Mouse (Mus musculus): ENCODE data around the gene Dab1. TPM values are rescaled to one million over a fixed set of nuclear protein-coding genes. Genes with fewer than 3 reads are reported as not detected.
A peak's percentile ranks its signal among the peaks of the same experiment; 100 is the strongest.

The Dab1 gene
- total and polyA plus RNA-seq, 2 experiments from 2014 or later = 47.9 to 109 TPM

- Histone ChIP-seq H3K4me2 (ENCODE audit: low read depth, low read length, poor library complexity, severe bottlenecking) (0 out of 2 replicates have a peak overlapping the region, but pooled peaks have one; percentile 1), H3K9ac (replicated peaks; ENCODE audit: low read length, poor library complexity, severe bottlenecking) (no peak overlapping the region), H3K36me3 (ENCODE audit: insufficient read depth, low read length) (no peaks in the 10 kb centered on the region), H3K27ac (ENCODE audit: low read depth, low read length) (no peak overlapping the region), H3K27me3 (ENCODE audit: insufficient read depth, low read length) (no peaks in the 10 kb centered on the region), H3K4me1 (ENCODE audit: insufficient read depth, low read length) (no peaks in the 10 kb centered on the region; the same call in 1 of the 2 replicates), H3K9me3 (ENCODE audit: low read length) (no peaks in the 10 kb centered on the region), H3K4me3 (ENCODE audit: low read depth, low read length) (no peak overlapping the region)
- no peak for TF ChIP-seq CTCF (IDR thresholded peaks at IDR 0.05)
- ATAC-seq (ENCODE audit: low FRiP score) (no peak), DNase-seq (ENCODE audit: low spot score) (no peak)
- WGBS = 78% methylated on average over 8 of the region's 8 CpGs
Observed at GRCm38 (mm10) chr4:104371136-104371535, 752.0 kb downstream of the Dab1 start.

- ATAC-seq (ENCODE audit: low FRiP score) (no peak), DNase-seq (ENCODE audit: low spot score) (no peak)
- no peak for TF ChIP-seq CTCF (IDR thresholded peaks at IDR 0.05)
- H3K4me2 ChIP-seq (ENCODE audit: low read depth, low read length, poor library complexity, severe bottlenecking) = no peak overlapping the region
- no peak overlapping the region for H3K27ac ChIP-seq (ENCODE audit: low read depth, low read length)
- no peaks in the 10 kb centered on the region for H3K9me3 ChIP-seq (ENCODE audit: low read length)
- no peaks in the 10 kb centered on the region; the same call in 1 of the 2 replicates for H3K4me1 ChIP-seq (ENCODE audit: insufficient read depth, low read length)
- H3K36me3 ChIP-seq (ENCODE audit: insufficient read depth, low read length) = no peaks in the 10 kb centered on the region
- no peak overlapping the region for H3K9ac ChIP-seq (replicated peaks; ENCODE audit: low read length, poor library complexity, severe bottlenecking)
- WGBS = 89% methylated on average over 1 of the region's 1 CpGs
- no peak overlapping the region for H3K4me3 ChIP-seq (ENCODE audit: low read depth, low read length)
- H3K27me3 ChIP-seq (ENCODE audit: insufficient read depth, low read length) = no peaks in the 10 kb centered on the region
Observed at GRCm38 (mm10) chr4:104374191-104374590, 755.0 kb downstream of the Dab1 start.

- Histone ChIP-seq H3K36me3 (ENCODE audit: insufficient read depth, low read length) (no peaks in the 10 kb centered on the region), H3K4me1 (ENCODE audit: insufficient read depth, low read length) (no peaks in the 10 kb centered on the region; the same call in 1 of the 2 replicates), H3K27me3 (ENCODE audit: insufficient read depth, low read length) (no peaks in the 10 kb centered on the region), H3K27ac (ENCODE audit: low read depth, low read length) (no peak overlapping the region; the same call in 1 of the 2 replicates), H3K9me3 (ENCODE audit: low read length) (no peaks in the 10 kb centered on the region), H3K4me3 (ENCODE audit: low read depth, low read length) (no peak overlapping the region), H3K9ac (replicated peaks; ENCODE audit: low read length, poor library complexity, severe bottlenecking) (no peak overlapping the region), H3K4me2 (ENCODE audit: low read depth, low read length, poor library complexity, severe bottlenecking) (no peak overlapping the region)
- ATAC-seq (ENCODE audit: low FRiP score) (no peak), DNase-seq (ENCODE audit: low spot score) (peak; percentile 36)
- no peak for TF ChIP-seq CTCF (IDR thresholded peaks at IDR 0.05)
- WGBS = 35% methylated on average over 7 of the region's 7 CpGs
Observed at GRCm38 (mm10) chr4:104384704-104385103, 765.5 kb downstream of the Dab1 start.

- Histone ChIP-seq H3K4me2 (ENCODE audit: low read depth, low read length, poor library complexity, severe bottlenecking) (no peak overlapping the region), H3K4me1 (ENCODE audit: insufficient read depth, low read length) (no peaks in the 10 kb centered on the region; the same call in 1 of the 2 replicates), H3K9me3 (ENCODE audit: low read length) (no peaks in the 10 kb centered on the region), H3K27ac (ENCODE audit: low read depth, low read length) (no peak overlapping the region), H3K27me3 (ENCODE audit: insufficient read depth, low read length) (no peaks in the 10 kb centered on the region), H3K36me3 (ENCODE audit: insufficient read depth, low read length) (no peaks in the 10 kb centered on the region), H3K4me3 (ENCODE audit: low read depth, low read length) (no peak overlapping the region), H3K9ac (replicated peaks; ENCODE audit: low read length, poor library complexity, severe bottlenecking) (no peak overlapping the region)
- 25% methylated on average over 5 of the region's 5 CpGs for WGBS
- ATAC-seq (ENCODE audit: low FRiP score) = no peak
- DNase-seq (ENCODE audit: low spot score) = peak; percentile 5
- no peak for TF ChIP-seq CTCF (IDR thresholded peaks at IDR 0.05)
Observed at GRCm38 (mm10) chr4:104385272-104385671, 766.1 kb downstream of the Dab1 start.

- TF ChIP-seq CTCF (IDR thresholded peaks at IDR 0.05) = no peak
- H3K4me1 ChIP-seq (ENCODE audit: insufficient read depth, low read length) = no peaks in the 10 kb centered on the region
- no peak overlapping the region for H3K4me2 ChIP-seq (ENCODE audit: low read depth, low read length, poor library complexity, severe bottlenecking)
- H3K9ac ChIP-seq (replicated peaks; ENCODE audit: low read length, poor library complexity, severe bottlenecking) = no peak overlapping the region
- no peak overlapping the region for H3K4me3 ChIP-seq (ENCODE audit: low read depth, low read length)
- no peaks in the 10 kb centered on the region for H3K27me3 ChIP-seq (ENCODE audit: insufficient read depth, low read length)
- 87% methylated on average over 3 of the region's 3 CpGs for WGBS
- H3K27ac ChIP-seq (ENCODE audit: low read depth, low read length) = no peak overlapping the region
- ATAC-seq (ENCODE audit: low FRiP score) (no peak), DNase-seq (ENCODE audit: low spot score) (no peak)
- H3K36me3 ChIP-seq (ENCODE audit: insufficient read depth, low read length) = no peaks in the 10 kb centered on the region
- no peaks in the 10 kb centered on the region for H3K9me3 ChIP-seq (ENCODE audit: low read length)
Observed at GRCm38 (mm10) chr4:104395515-104395914, 776.4 kb downstream of the Dab1 start.

GRCm38 (mm10) chr4:104396095-104396494, 776.9 kb downstream of the Dab1 start:
- no peak overlapping the region for H3K4me3 ChIP-seq (ENCODE audit: low read depth, low read length)
- no peak overlapping the region for H3K27ac ChIP-seq (ENCODE audit: low read depth, low read length)
- 88% methylated on average over 5 of the region's 5 CpGs for WGBS
- no peaks in the 10 kb centered on the region for H3K9me3 ChIP-seq (ENCODE audit: low read length)
- no peak overlapping the region for H3K4me2 ChIP-seq (ENCODE audit: low read depth, low read length, poor library complexity, severe bottlenecking)
- no peaks in the 10 kb centered on the region for H3K27me3 ChIP-seq (ENCODE audit: insufficient read depth, low read length)
- TF ChIP-seq CTCF (IDR thresholded peaks at IDR 0.05) = peak; percentile 39
- H3K4me1 ChIP-seq (ENCODE audit: insufficient read depth, low read length) = no peaks in the 10 kb centered on the region
- no peaks in the 10 kb centered on the region for H3K36me3 ChIP-seq (ENCODE audit: insufficient read depth, low read length)
- DNase-seq (ENCODE audit: low spot score) = no peak
- ATAC-seq (ENCODE audit: low FRiP score) = no peak
- no peak overlapping the region for H3K9ac ChIP-seq (replicated peaks; ENCODE audit: low read length, poor library complexity, severe bottlenecking)
